Mouse (Mus musculus) bone marrow macrophage, adult 2 months (primary cell): ENCODE results near the gene Pde4a. TPM values are rescaled to one million over a fixed set of nuclear protein-coding genes. Genes with fewer than 3 reads are reported as not detected.

ENCODE experiments used
- H3K27ac ChIP-seq: 2 replicates; pipeline ENCODE4 v1.5.1; 2012; ENCODE audit warnings: low read depth, low read length; ENCODE audit not compliant: insufficient read depth
- H3K4me1 ChIP-seq: 2 replicates; pipeline ENCODE4 v1.6.1; 2012; ENCODE audit warnings: low read length; ENCODE audit not compliant: control insufficient read depth, insufficient read depth
- H3K4me3 ChIP-seq: 2 replicates; pipeline ENCODE4 v1.5.1; 2012; ENCODE audit warnings: mild to moderate bottlenecking, low read length, moderate library complexity; ENCODE audit not compliant: insufficient read depth
- CTCF ChIP-seq: IDR thresholded peaks from 2 replicates; pipeline ENCODE4 v1.5.1; 2012; ENCODE audit warnings: low read depth, mild to moderate bottlenecking, low read length, moderate library complexity
- POLR2A ChIP-seq: IDR thresholded peaks from 2 replicates; pipeline ENCODE4 v1.6.1; 2012; ENCODE audit warnings: mild to moderate bottlenecking, low read depth, low read length, borderline replicate concordance
- polyA plus RNA-seq: library from polyadenylated mRNA; stranded (reverse); fragments of >200 nt; gene quantifications from 2 replicates; pipeline ENCODE4 v1.2.4, GENCODE M21; 2012; ENCODE audit not compliant: missing spikeins, insufficient read depth, insufficient read length

Gene Pde4a
- polyA plus RNA-seq, 1 experiment: 14.2 TPM

GRCm38 (mm10) chr9:21149077-21149653, 16.3 kb upstream of the Pde4a start:
- Histone ChIP-seq H3K4me1 (peaks cover 20% of the 10 kb centered on the region), H3K4me3 (peak overlapping the region; percentile 81), H3K27ac (peak overlapping the region; percentile 66)
- TF ChIP-seq POLR2A (no peak), CTCF (no peak)

- peak within 1 kb of the TSS; percentile 81 for H3K4me3 ChIP-seq
- peak within 1 kb of the TSS; percentile 66 for H3K27ac ChIP-seq
- TF ChIP-seq POLR2A (no peak), CTCF (no peak)
- H3K4me1 ChIP-seq: peaks cover 27% of the 10 kb centered on the region
Observed at GRCm38 (mm10) chr9:21149654-21150419, 15.7 kb upstream of the Pde4a start, which contains the start of gene Cdc37. TSS of gene Cdc37 (minus strand) at chr9:21149982.

- Histone ChIP-seq H3K4me3 (no peak overlapping the region), H3K27ac (no peak overlapping the region), H3K4me1 (peaks cover 20% of the 10 kb centered on the region)
- TF ChIP-seq CTCF (peak; percentile 45), POLR2A (no peak)
Observed at GRCm38 (mm10) chr9:21152715-21153114, 12.8 kb upstream of the Pde4a start.

GRCm38 (mm10) chr9:21153331-21153730, 12.2 kb upstream of the Pde4a start:
- peaks cover 20% of the 10 kb centered on the region for H3K4me1 ChIP-seq
- no peak overlapping the region for H3K4me3 ChIP-seq
- H3K27ac ChIP-seq: no peak overlapping the region
- TF ChIP-seq POLR2A (no peak), CTCF (no peak)

- H3K4me3 ChIP-seq: no peak overlapping the region
- no peak overlapping the region for H3K27ac ChIP-seq
- peaks cover 20% of the 10 kb centered on the region for H3K4me1 ChIP-seq
- TF ChIP-seq CTCF: no peak
- TF ChIP-seq POLR2A: no peak
Observed at GRCm38 (mm10) chr9:21153833-21154232, 11.7 kb upstream of the Pde4a start.

GRCm38 (mm10) chr9:21154787-21155186, 10.7 kb upstream of the Pde4a start:
- no peak for TF ChIP-seq CTCF
- TF ChIP-seq POLR2A: no peak
- no peak overlapping the region for H3K4me3 ChIP-seq
- H3K4me1 ChIP-seq: peaks cover 20% of the 10 kb centered on the region
- no peak overlapping the region for H3K27ac ChIP-seq

GRCm38 (mm10) chr9:21161209-21161909, 4.2 kb upstream of the Pde4a start:
- Histone ChIP-seq H3K4me3 (peak overlapping the region; percentile 63), H3K4me1 (peaks cover 10% of the 10 kb centered on the region), H3K27ac (peak overlapping the region; percentile 30; the same call in 1 of the 2 replicates)
- TF ChIP-seq CTCF: peak; percentile 43; the same call in 1 of the 2 replicates
- no peak for TF ChIP-seq POLR2A

- no peak for TF ChIP-seq POLR2A
- no peak for TF ChIP-seq CTCF
- Histone ChIP-seq H3K4me3 (peak overlapping the region; percentile 83), H3K27ac (no peak overlapping the region), H3K4me1 (peaks cover 19% of the 10 kb centered on the region)
Observed at GRCm38 (mm10) chr9:21163086-21164050, 2.1 kb upstream of the Pde4a start.

- H3K4me3 ChIP-seq: peak overlapping the region; percentile 83
- H3K27ac ChIP-seq: no peak overlapping the region
- H3K4me1 ChIP-seq: peaks cover 24% of the 10 kb centered on the region
- TF ChIP-seq POLR2A: no peak
- TF ChIP-seq CTCF: no peak
Observed at GRCm38 (mm10) chr9:21164072-21164471, 1.4 kb upstream of the Pde4a start.

- TF ChIP-seq POLR2A (no peak), CTCF (peak; percentile 90)
- peak overlapping the region; percentile 99 for H3K27ac ChIP-seq
- peaks cover 28% of the 10 kb centered on the region for H3K4me1 ChIP-seq
- H3K4me3 ChIP-seq: peak overlapping the region; percentile 83
Observed at GRCm38 (mm10) chr9:21165952-21166451, 488 bp downstream of the Pde4a start.
